Mouse (Mus musculus): ENCODE data around the gene Ilf3.

DNA sequence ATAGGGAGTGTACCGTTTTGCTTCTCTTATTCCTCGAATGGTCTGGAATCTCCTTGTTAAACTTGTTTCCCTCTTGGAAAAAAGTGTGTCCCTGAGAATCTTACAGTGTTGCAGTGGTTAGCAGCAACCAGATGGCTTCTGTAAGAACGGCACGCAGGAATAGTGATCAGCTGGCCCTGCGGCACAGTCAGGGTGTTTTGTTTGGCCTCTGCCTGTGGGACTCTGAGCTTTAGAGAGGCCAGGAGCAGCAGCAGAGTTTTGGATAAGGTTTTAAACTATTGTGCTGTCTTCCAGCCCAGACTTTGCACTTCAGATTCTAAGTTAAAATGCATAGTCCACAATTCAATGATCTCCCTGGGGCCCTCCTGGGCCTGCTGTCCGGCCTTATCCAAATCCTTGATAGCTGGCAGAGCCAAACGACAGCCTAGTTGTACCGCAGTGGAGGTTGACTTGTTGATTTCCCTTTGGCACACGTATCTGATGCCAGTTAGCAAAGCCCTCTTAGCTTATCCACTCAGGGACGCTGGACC lies 25.0 kb downstream of the Ilf3 start:
- TF ChIP-seq CHD2 (IDR thresholded peaks at IDR 0.05; ENCODE audit: low read depth, low read length) (no peak), ZC3H11A (IDR thresholded peaks at IDR 0.05; ENCODE audit: borderline replicate concordance, low read depth, low read length) (no peak), HCFC1 (IDR thresholded peaks at IDR 0.05; ENCODE audit: borderline replicate concordance, insufficient read depth, low read length) (no peak), ZNF384 (IDR thresholded peaks at IDR 0.05; ENCODE audit: low read depth, low read length) (no peak)
